Mouse (Mus musculus): ENCODE results near the gene Cdk13. TPM values are rescaled to one million over a fixed set of nuclear protein-coding genes. Genes with fewer than 3 reads are reported as not detected.

The Cdk13 gene
- polyA plus RNA-seq, 1 experiment, result 34.0 TPM

GRCm38 (mm10) chr13:17667380-17667779, 137.5 kb downstream of the Cdk13 start:
- H3K9me3 ChIP-seq, result no peaks in the 10 kb centered on the region
- TF ChIP-seq GATA1 (IDR thresholded peaks at IDR 0.05; ENCODE audit: borderline replicate concordance, low read length) (no peak), FLI1 (IDR thresholded peaks at IDR 0.05; ENCODE audit: low read length) (no peak)
- no peak overlapping the region for H3K4me3 ChIP-seq (replicated peaks)
- H3K4me1 ChIP-seq, result no peaks in the 10 kb centered on the region
- H3K27me3 ChIP-seq (replicated peaks), result no peaks in the 10 kb centered on the region
- H3K36me3 ChIP-seq (replicated peaks; ENCODE audit: low read length), result no peaks in the 10 kb centered on the region

Other genes with a start within 250 kb of the Cdk13 start
- 24.2 and 74.9 TPM in 2 replicates for gene Mplkip, start 109.9 kb downstream of the Cdk13 start, polyA plus RNA-seq (2012; ENCODE audit: insufficient read depth, low replicate concordance)
- 2.1 TPM in 1 of 2 replicates, not detected in the other for gene Sugct, start 109.5 kb downstream of the Cdk13 start, polyA plus RNA-seq (2012; ENCODE audit: insufficient read depth, low replicate concordance)
- gene Rala, start 139.1 kb upstream of the Cdk13 start, polyA plus RNA-seq (2012; ENCODE audit: insufficient read depth, low replicate concordance), result 7.0 and 8.6 TPM in 2 replicates
- gene Yae1d1, start 188.3 kb upstream of the Cdk13 start, polyA plus RNA-seq (2012; ENCODE audit: insufficient read depth, low replicate concordance), result 3.3 TPM in 1 of 2 replicates, not detected in the other